Mouse (Mus musculus) thymus, adult 2 months (tissue): Measurements from ENCODE around the gene Nr5a2. TPM values are rescaled to one million over a fixed set of nuclear protein-coding genes. Genes with fewer than 3 reads are reported as not detected.

Source experiments
- DNase-seq: peaks from one replicate; pipeline ENCODE4 v3.0.0; 2021
- H3K27ac ChIP-seq: fragments of 200-500 bp; 2 replicates; pipeline ENCODE4 v1.5.1; 2012; ENCODE audit warnings: low read length, control low read depth; ENCODE audit not compliant: control insufficient read depth, insufficient read depth
- H3K27me3 ChIP-seq: fragments of 200-500 bp; 2 replicates; pipeline ENCODE4 v1.6.1; 2012; ENCODE audit warnings: mild to moderate bottlenecking, low read length, moderate library complexity, mixed read lengths; ENCODE audit not compliant: control insufficient read depth, insufficient read depth
- H3K36me3 ChIP-seq: fragments of 200-500 bp; 2 replicates; pipeline ENCODE4 v1.6.1; 2012; ENCODE audit warnings: mild to moderate bottlenecking, low read length, moderate library complexity; ENCODE audit not compliant: control insufficient read depth, insufficient read depth
- H3K4me1 ChIP-seq: fragments of 200-500 bp; replicated peaks from 2 replicates; pipeline ENCODE4 v1.6.1; 2012; ENCODE audit warnings: low read length; ENCODE audit not compliant: control insufficient read depth, insufficient read depth
- H3K4me3 ChIP-seq: fragments of 200-500 bp; 2 replicates; pipeline ENCODE4 v1.5.1; 2012; ENCODE audit warnings: mild to moderate bottlenecking, low read length, control low read depth, moderate library complexity; ENCODE audit not compliant: control insufficient read depth, insufficient read depth
- CTCF ChIP-seq: fragments of 200-500 bp; IDR thresholded peaks from 2 replicates; pipeline ENCODE4 v1.5.1; 2012; ENCODE audit warnings: mild to moderate bottlenecking, control low read depth, low read length, moderate library complexity, borderline replicate concordance; ENCODE audit not compliant: control insufficient read depth, poor library complexity, insufficient read depth; ENCODE audit errors: extremely low read depth
- POLR2A ChIP-seq: fragments of 200-500 bp; IDR thresholded peaks from 2 replicates; pipeline ENCODE4 v1.6.1; 2012; ENCODE audit warnings: mild to moderate bottlenecking, low read length, control low read depth, moderate library complexity; ENCODE audit not compliant: control insufficient read depth, poor library complexity, insufficient read depth; ENCODE audit errors: extremely low read depth
- WGBS: fragments of 180-500 bp; shearing (Covaris S2); methylation state at CpG from one replicate; pipeline ENCODE4 v1.1.7; 2018; 5-methylcytosine and 5-hydroxymethylcytosine counted together
- polyA plus RNA-seq: library from polyadenylated mRNA; depleted of rRNA; stranded (reverse); fragments of >200 nt; gene quantifications from 2 replicates; pipeline ENCODE4 v1.2.3, GENCODE M21; 2012

Gene Nr5a2
- polyA plus RNA-seq, 1 experiment = 0.22 TPM

GRCm38 (mm10) chr1:136895877-136896276 lies 64.4 kb downstream of the Nr5a2 start:
- TF ChIP-seq POLR2A (no peak), CTCF (no peak)
- Histone ChIP-seq H3K4me3 (no peak overlapping the region), H3K4me1 (no peaks in the 10 kb centered on the region), H3K27me3 (no peaks in the 10 kb centered on the region), H3K27ac (no peak overlapping the region), H3K36me3 (no peaks in the 10 kb centered on the region)
- WGBS = 94% methylated on average over 8 of the region's 8 CpGs
- no peak for DNase-seq

GRCm38 (mm10) chr1:136894753-136895152 lies 65.5 kb downstream of the Nr5a2 start:
- no peaks in the 10 kb centered on the region for H3K27me3 ChIP-seq
- H3K27ac ChIP-seq = no peak overlapping the region
- TF ChIP-seq CTCF (no peak), POLR2A (no peak)
- no peak for DNase-seq
- no peak overlapping the region for H3K4me3 ChIP-seq
- no peaks in the 10 kb centered on the region for H3K4me1 ChIP-seq
- 81% methylated on average over 2 of the region's 2 CpGs for WGBS
- H3K36me3 ChIP-seq = no peaks in the 10 kb centered on the region

GRCm38 (mm10) chr1:136893162-136893561 lies 67.1 kb downstream of the Nr5a2 start:
- WGBS = 94% methylated on average over 6 of the region's 6 CpGs
- Histone ChIP-seq H3K27ac (no peak overlapping the region), H3K36me3 (no peaks in the 10 kb centered on the region), H3K4me3 (no peak overlapping the region), H3K27me3 (no peaks in the 10 kb centered on the region), H3K4me1 (no peaks in the 10 kb centered on the region)
- DNase-seq = no peak
- TF ChIP-seq POLR2A (no peak), CTCF (no peak)

- Histone ChIP-seq H3K27me3 (no peaks in the 10 kb centered on the region), H3K36me3 (no peaks in the 10 kb centered on the region), H3K27ac (no peak overlapping the region), H3K4me1 (no peaks in the 10 kb centered on the region), H3K4me3 (no peak overlapping the region)
- WGBS = 75% methylated on average over 7 of the region's 7 CpGs
- DNase-seq = no peak
- no peak for TF ChIP-seq POLR2A
- no peak for TF ChIP-seq CTCF
These were observed 69.8 kb downstream of the Nr5a2 start for GRCm38 (mm10) chr1:136890439-136890838.

- no peaks in the 10 kb centered on the region for H3K4me1 ChIP-seq
- 90% methylated on average over 6 of the region's 6 CpGs for WGBS
- TF ChIP-seq CTCF (no peak), POLR2A (no peak)
- no peak overlapping the region for H3K4me3 ChIP-seq
- no peak for DNase-seq
- H3K27ac ChIP-seq = no peak overlapping the region
- no peaks in the 10 kb centered on the region for H3K27me3 ChIP-seq
- H3K36me3 ChIP-seq = no peaks in the 10 kb centered on the region
These were observed 71.5 kb downstream of the Nr5a2 start for GRCm38 (mm10) chr1:136888704-136889103.

- Histone ChIP-seq H3K4me1 (no peaks in the 10 kb centered on the region), H3K27me3 (no peaks in the 10 kb centered on the region), H3K4me3 (no peak overlapping the region), H3K27ac (no peak overlapping the region), H3K36me3 (no peaks in the 10 kb centered on the region)
- 84% methylated on average over 6 of the region's 6 CpGs for WGBS
- TF ChIP-seq CTCF = no peak
- TF ChIP-seq POLR2A = no peak
- DNase-seq = no peak
These were observed 73.6 kb downstream of the Nr5a2 start for GRCm38 (mm10) chr1:136886678-136887077.

- H3K4me1 ChIP-seq = no peaks in the 10 kb centered on the region
- no peaks in the 10 kb centered on the region for H3K27me3 ChIP-seq
- no peak for TF ChIP-seq POLR2A
- TF ChIP-seq CTCF = no peak
- H3K4me3 ChIP-seq = no peak overlapping the region
- H3K27ac ChIP-seq = no peak overlapping the region
- 95% methylated on average over 13 of the region's 13 CpGs for WGBS
- H3K36me3 ChIP-seq = no peaks in the 10 kb centered on the region
- DNase-seq = no peak
These were observed 76.6 kb downstream of the Nr5a2 start for GRCm38 (mm10) chr1:136883458-136884174.
